Mouse (Mus musculus): Measurements from ENCODE around the gene Gbx1.

GRCm38 (mm10) chr5:24483326-24483725 is 43.7 kb downstream of the Gbx1 start:
- no peak for TF ChIP-seq POLR2A (IDR thresholded peaks at IDR 0.05; ENCODE audit: control insufficient read depth, extremely low read depth, insufficient read depth, low read length, poor library complexity)
- TF ChIP-seq CTCF (IDR thresholded peaks at IDR 0.05; ENCODE audit: borderline replicate concordance, control insufficient read depth, extremely low read depth, insufficient read depth, low read length, poor library complexity), result peak; percentile 72; the same call in 1 of the 2 replicates
